Mouse (Mus musculus): Measurements from ENCODE around the gene Mroh2a.

DNA sequence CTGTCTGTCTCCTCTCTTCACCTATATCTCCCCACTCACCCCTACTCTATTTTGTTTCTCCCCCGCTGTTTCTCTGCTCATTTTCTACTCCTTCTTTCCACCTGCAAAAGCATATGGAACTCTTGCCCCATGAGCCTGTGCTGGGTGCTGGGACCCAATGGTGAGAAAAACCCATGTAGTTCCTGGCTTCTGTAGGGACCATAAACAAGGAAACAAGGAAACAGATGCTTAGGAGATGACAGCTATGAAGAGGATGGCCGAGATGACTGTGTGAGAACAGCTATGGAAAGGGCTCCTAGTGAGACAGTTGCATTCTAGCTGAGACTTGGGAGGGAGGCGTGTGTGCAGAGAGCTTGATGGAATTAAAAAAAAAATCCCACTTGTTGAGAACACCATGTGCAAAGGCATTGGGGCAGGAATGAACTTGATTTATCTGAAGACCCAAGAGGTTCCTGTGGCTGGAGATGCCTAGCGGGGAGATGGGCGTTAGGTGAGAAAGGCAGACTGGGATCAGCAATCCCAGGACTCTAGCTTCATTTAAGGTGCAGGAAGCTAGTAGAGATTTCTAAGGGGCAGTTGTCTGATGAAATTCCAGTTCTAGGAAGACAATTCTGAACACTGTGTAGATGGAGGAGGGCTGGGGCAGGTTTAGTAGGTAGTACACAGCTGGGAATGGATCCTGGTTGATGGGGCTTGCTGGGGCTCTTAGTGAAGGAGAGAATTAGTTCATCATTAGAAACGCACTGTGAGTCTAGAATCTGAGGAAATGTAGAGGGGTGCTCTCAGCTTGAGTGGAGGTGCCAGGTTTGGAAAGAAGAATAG, 4.4 kb downstream of the Mroh2a start:
- TF ChIP-seq HCFC1 (IDR thresholded peaks at IDR 0.05; ENCODE audit: borderline replicate concordance, insufficient read depth, low read length) (no peak), CHD2 (IDR thresholded peaks at IDR 0.05; ENCODE audit: low read depth, low read length) (no peak)

Measured in ES-E14 (cell line).